Mouse (Mus musculus) C2C12 (cell line): ENCODE results near the gene Srsf2.

Experiments used
- CTCF ChIP-seq: IDR thresholded peaks from one replicate; pipeline ENCODE4 v1.5.1; 2011; ENCODE audit not compliant: control insufficient read depth, insufficient read depth, insufficient read length
- FOSL1 ChIP-seq: IDR thresholded peaks from one replicate; pipeline ENCODE4 v1.8.0; 2011; ENCODE audit warnings: mild to moderate bottlenecking, low read length; ENCODE audit not compliant: poor library complexity, insufficient read depth, severe bottlenecking
- MAX ChIP-seq: IDR thresholded peaks from one replicate; pipeline ENCODE4 v1.6.1; 2011; ENCODE audit warnings: mild to moderate bottlenecking, control low read depth
- MYOG ChIP-seq: IDR thresholded peaks from one replicate; pipeline ENCODE4 v1.6.1; 2011; ENCODE audit not compliant: control insufficient read depth, insufficient read length; ENCODE audit errors: extremely low read depth

- no peak for TF ChIP-seq CTCF
- no peak for TF ChIP-seq MAX
- TF ChIP-seq FOSL1: no peak
- TF ChIP-seq MYOG: no peak
Measured at GRCm38 (mm10) chr11:116895402-116895801, 42.5 kb upstream of the Srsf2 start.
